Mouse (Mus musculus) midbrain, embryonic 14.5 days (tissue): ENCODE measurements around the gene Gbp10. TPM values are rescaled to one million over a fixed set of nuclear protein-coding genes. Genes with fewer than 3 reads are reported as not detected.
"Not testable (repeated sequence)": the region's sequence is repeated elsewhere in the genome, so short reads cannot be mapped to it uniquely, and the experiment has no call there.

Experiments used
- ATAC-seq: fragments of 200-750 bp; cut with Nextera tagmentation; 2 replicates; pipeline ENCODE4 v1.8.0; 2017; ENCODE audit warnings: moderate number of reproducible peaks, moderate library complexity; ENCODE audit not compliant: low FRiP score, low TSS enrichment
- DNase-seq: peaks from one replicate; pipeline ENCODE4 v3.0.0-alpha.2; 2015
- H3K27ac ChIP-seq: fragments of 300-500 bp; sonication (generic); replicated peaks from 2 replicates; pipeline ENCODE4 v1.5.1; 2014; ENCODE audit warnings: mild to moderate bottlenecking, low read depth, low read length, moderate library complexity
- H3K27me3 ChIP-seq: fragments of 300-500 bp; sonication (generic); 2 replicates; pipeline ENCODE4 v1.6.1; 2014; ENCODE audit warnings: low read length, control low read depth, mixed read lengths; ENCODE audit not compliant: control insufficient read depth, insufficient read depth
- H3K36me3 ChIP-seq: fragments of 300-500 bp; sonication (generic); 2 replicates; pipeline ENCODE4 v1.6.1; 2014; ENCODE audit warnings: low read length, control low read depth; ENCODE audit not compliant: control insufficient read depth, insufficient read depth
- H3K4me1 ChIP-seq: fragments of 300-500 bp; sonication (generic); 2 replicates; pipeline ENCODE4 v1.6.1; 2014; ENCODE audit warnings: mild to moderate bottlenecking, antibody characterized with exemption, low read length, control low read depth; ENCODE audit not compliant: control insufficient read depth, insufficient read depth
- H3K4me2 ChIP-seq: fragments of 300-500 bp; sonication (generic); 2 replicates; pipeline ENCODE4 v1.6.1; 2014; ENCODE audit warnings: mild to moderate bottlenecking, low read length, moderate library complexity
- H3K4me3 ChIP-seq: fragments of 300-500 bp; sonication (generic); replicated peaks from 2 replicates; pipeline ENCODE4 v1.5.1; 2014; ENCODE audit warnings: low read depth, low read length
- H3K9ac ChIP-seq: fragments of 300-500 bp; sonication (generic); replicated peaks from 2 replicates; pipeline ENCODE4 v1.6.1; 2014; ENCODE audit warnings: mild to moderate bottlenecking, low read length, moderate library complexity
- H3K9me3 ChIP-seq: fragments of 300-500 bp; sonication (generic); 2 replicates; pipeline ENCODE4 v1.6.1; 2016; ENCODE audit warnings: low read length, control low read depth, mixed read lengths; ENCODE audit not compliant: control insufficient read depth
- WGBS: fragments of 180-500 bp; shearing (Covaris S2); extraction: QIAGEN DNeasy Blood & Tissue Kit; methylation state at CpG from one replicate; pipeline ENCODE4 v1.1.7; 2014; 5-methylcytosine and 5-hydroxymethylcytosine counted together
- polyA plus RNA-seq: library from polyadenylated mRNA; unstranded; fragments of >200 nt; fragmentation: Nextera tagmentation; extraction: Ambion mirVana; gene quantifications from 2 replicates; pipeline ENCODE4 v1.2.1, GENCODE M21; 2014

Gene Gbp10
- polyA plus RNA-seq, 1 experiment from 2014 or later = 1.9 TPM

DNA sequence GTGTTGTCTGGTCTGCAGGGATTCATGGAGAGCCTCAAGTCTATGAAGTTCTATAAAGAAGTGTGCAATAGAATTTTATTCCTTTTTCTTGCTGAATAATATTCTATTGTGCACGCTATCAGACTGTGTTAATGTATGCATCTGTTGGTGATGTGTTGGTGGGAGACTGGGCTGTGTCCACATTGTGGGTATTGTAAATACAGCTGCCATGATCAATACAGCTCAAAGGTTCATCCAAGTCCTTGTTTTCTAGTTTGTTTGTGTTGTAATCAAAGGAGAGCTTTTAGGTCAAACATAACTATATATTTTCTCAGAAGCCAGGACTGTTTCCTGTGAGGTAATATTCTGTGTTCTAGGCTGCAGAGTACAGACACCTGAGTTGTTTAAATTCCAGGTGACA lies 40.2 kb downstream of the Gbp10 start:
- not testable (repeated sequence) for ATAC-seq, H3K27ac ChIP-seq, H3K9me3 ChIP-seq, H3K4me2 ChIP-seq, H3K4me1 ChIP-seq, DNase-seq, H3K27me3 ChIP-seq, H3K4me3 ChIP-seq, H3K36me3 ChIP-seq, H3K9ac ChIP-seq
- 98% methylated on average over 1 of the region's 1 CpGs for WGBS

- not testable (repeated sequence) for DNase-seq, H3K9ac ChIP-seq, H3K27ac ChIP-seq, ATAC-seq, H3K4me1 ChIP-seq, H3K9me3 ChIP-seq, H3K4me3 ChIP-seq, H3K27me3 ChIP-seq, H3K4me2 ChIP-seq, H3K36me3 ChIP-seq
Measured at GRCm38 (mm10) chr5:105197915-105198560, 41.3 kb downstream of the Gbp10 start.

- H3K27ac ChIP-seq, H3K9me3 ChIP-seq, H3K9ac ChIP-seq, ATAC-seq, H3K4me2 ChIP-seq, DNase-seq, H3K27me3 ChIP-seq, H3K4me1 ChIP-seq, H3K4me3 ChIP-seq, H3K36me3 ChIP-seq: not testable (repeated sequence)
- WGBS = 91% methylated on average over 5 of the region's 5 CpGs
Measured at GRCm38 (mm10) chr5:105196308-105196707, 43.0 kb downstream of the Gbp10 start.

DNA sequence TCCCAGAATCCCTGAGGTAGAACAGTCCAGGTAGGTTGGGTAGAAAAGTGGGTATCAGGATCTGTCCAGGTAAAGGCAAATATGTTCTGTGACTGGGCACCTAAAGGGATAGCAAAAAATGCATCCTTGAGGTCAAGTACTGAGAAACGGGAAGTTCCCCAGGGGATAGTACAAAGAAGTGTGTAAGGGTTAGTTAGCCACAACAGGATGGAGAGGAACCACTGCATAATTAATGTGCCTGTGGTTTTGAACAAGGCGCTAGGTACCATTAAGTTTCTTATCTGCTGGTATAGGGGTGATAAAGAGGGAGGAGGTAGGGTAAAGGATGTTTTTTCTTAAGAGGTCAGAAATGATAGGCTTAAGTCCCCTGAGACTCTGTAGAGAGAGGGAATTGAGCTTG lies 46.8 kb downstream of the Gbp10 start:
- H3K27ac ChIP-seq, H3K36me3 ChIP-seq, H3K27me3 ChIP-seq, ATAC-seq, H3K4me3 ChIP-seq, H3K4me2 ChIP-seq, H3K9ac ChIP-seq, H3K4me1 ChIP-seq, DNase-seq, H3K9me3 ChIP-seq: not testable (repeated sequence)
- 86% methylated on average over 2 of the region's 2 CpGs for WGBS

- H3K27me3 ChIP-seq = no peaks in the 10 kb centered on the region
- H3K4me1 ChIP-seq = no peaks in the 10 kb centered on the region
- no peak for ATAC-seq
- no peak overlapping the region for H3K9ac ChIP-seq
- no peak overlapping the region for H3K27ac ChIP-seq
- H3K9me3 ChIP-seq = no peaks in the 10 kb centered on the region
- no peaks in the 10 kb centered on the region for H3K36me3 ChIP-seq
- no peak overlapping the region for H3K4me2 ChIP-seq
- no peak overlapping the region for H3K4me3 ChIP-seq
- DNase-seq = no peak
Measured at GRCm38 (mm10) chr5:105181446-105181845, 57.9 kb downstream of the Gbp10 start.

Other genes starting within 250 kb of the Gbp10 start
- gene Gbp9, start 100.0 kb downstream of the Gbp10 start, polyA plus RNA-seq = 0.28 and 3.4 TPM in 2 replicates
- gene Gbp8, start 100.0 kb downstream of the Gbp10 start, polyA plus RNA-seq = 0.76 TPM in 1 of 2 replicates, not detected in the other
- 0.15 and 3.4 TPM in 2 replicates for gene Gbp4, start 99.9 kb downstream of the Gbp10 start, polyA plus RNA-seq
- gene Gm43302, start 54.2 kb upstream of the Gbp10 start, polyA plus RNA-seq = 0.84 TPM in 1 of 2 replicates, not detected in the other
- gene Gbp6, start 54.2 kb upstream of the Gbp10 start, polyA plus RNA-seq = 0.40 and 4.4 TPM in 2 replicates
- 23.9 and 28.5 TPM in 2 replicates for gene Lrrc8b, start 176.2 kb upstream of the Gbp10 start, polyA plus RNA-seq